Mouse (Mus musculus): ENCODE results near the gene Tshz3. TPM values are rescaled to one million over a fixed set of nuclear protein-coding genes. Genes with fewer than 3 reads are reported as not detected.

The Tshz3 gene
- polyA plus RNA-seq, 1 experiment from 2014 or later: 15.0 TPM

- Histone ChIP-seq H3K9me3 (replicated peaks; ENCODE audit: control insufficient read depth, low read length) (no peaks in the 10 kb centered on the region), H3K4me2 (ENCODE audit: low read depth, low read length) (peak overlapping the region; percentile 71)
These were observed 3.2 kb upstream of the Tshz3 start for GRCm38 (mm10) chr7:36694642-36695191.

GRCm38 (mm10) chr7:36695276-36695675 is 2.6 kb upstream of the Tshz3 start:
- Histone ChIP-seq H3K27me3 (ENCODE audit: control insufficient read depth, insufficient read depth, low read length) (peaks cover 24% of the 10 kb centered on the region), H3K27ac (ENCODE audit: low read length) (peak overlapping the region; percentile 94; the same call in 1 of the 2 replicates), H3K36me3 (ENCODE audit: control insufficient read depth, insufficient read depth, low read length) (no peaks in the 10 kb centered on the region), H3K4me2 (ENCODE audit: low read depth, low read length) (peak overlapping the region; percentile 71), H3K9me3 (replicated peaks; ENCODE audit: control insufficient read depth, low read length) (no peaks in the 10 kb centered on the region), H3K4me3 (replicated peaks; ENCODE audit: low read length) (peak overlapping the region; percentile 79), H3K9ac (ENCODE audit: low read length) (peak overlapping the region; percentile 88), H3K4me1 (ENCODE audit: control insufficient read depth, insufficient read depth, low read length) (peaks cover 25% of the 10 kb centered on the region)
- ATAC-seq (ENCODE audit: insufficient read depth, low FRiP score): no peak
- WGBS: 6% methylated on average over 25 of the region's 25 CpGs

More at GRCm38 (mm10) chr7:36694642-36695191, 3.2 kb upstream of the Tshz3 start:
- Histone ChIP-seq H3K9ac (ENCODE audit: low read length) (peak overlapping the region; percentile 88), H3K4me3 (replicated peaks; ENCODE audit: low read length) (peak overlapping the region; percentile 79), H3K27ac (ENCODE audit: low read length) (no peak overlapping the region), H3K4me1 (ENCODE audit: control insufficient read depth, insufficient read depth, low read length) (peaks cover 25% of the 10 kb centered on the region), H3K27me3 (ENCODE audit: control insufficient read depth, insufficient read depth, low read length) (peaks cover 28% of the 10 kb centered on the region), H3K36me3 (ENCODE audit: control insufficient read depth, insufficient read depth, low read length) (no peaks in the 10 kb centered on the region)
- no peak for ATAC-seq (ENCODE audit: insufficient read depth, low FRiP score)
- 38% methylated on average over 7 of the region's 7 CpGs for WGBS

DNA sequence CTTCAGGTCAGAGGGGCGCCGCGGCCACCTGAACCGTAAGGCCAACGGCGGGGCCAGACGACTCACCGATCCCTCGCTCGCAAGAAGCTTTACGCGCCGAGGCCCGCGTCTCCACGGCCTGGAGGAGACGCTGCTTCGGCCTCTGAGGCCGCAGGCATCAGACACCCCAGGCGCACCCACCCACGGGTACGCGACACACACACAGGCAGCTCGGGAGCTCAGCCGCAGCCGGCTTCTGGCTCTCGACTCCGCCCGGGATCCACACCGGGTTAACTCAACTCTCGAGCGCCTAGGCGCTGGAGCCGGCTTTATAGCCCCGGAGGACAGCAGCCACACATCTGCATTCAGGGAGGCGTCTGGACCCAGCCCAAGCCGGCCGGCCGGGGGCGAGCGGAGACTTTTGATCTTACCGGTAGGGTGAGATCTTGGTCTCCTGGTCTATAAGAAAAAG is 2.1 kb upstream of the Tshz3 start:
- peaks cover 25% of the 10 kb centered on the region for H3K4me1 ChIP-seq (ENCODE audit: control insufficient read depth, insufficient read depth, low read length)

GRCm38 (mm10) chr7:36696406-36697117 is 1.4 kb upstream of the Tshz3 start:
- under 1% methylated on average over 62 of the region's 62 CpGs for WGBS
- H3K36me3 ChIP-seq (ENCODE audit: control insufficient read depth, insufficient read depth, low read length): no peaks in the 10 kb centered on the region
- H3K4me3 ChIP-seq (replicated peaks; ENCODE audit: low read length): peak overlapping the region; percentile 79
- ATAC-seq (ENCODE audit: insufficient read depth, low FRiP score): peak; percentile 35
- H3K9ac ChIP-seq (ENCODE audit: low read length): peak overlapping the region; percentile 88
- H3K4me2 ChIP-seq (ENCODE audit: low read depth, low read length): peak overlapping the region; percentile 71
- peaks cover 21% of the 10 kb centered on the region for H3K4me1 ChIP-seq (ENCODE audit: control insufficient read depth, insufficient read depth, low read length)
- H3K9me3 ChIP-seq (replicated peaks; ENCODE audit: control insufficient read depth, low read length): no peaks in the 10 kb centered on the region
- peak overlapping the region; percentile 94 for H3K27ac ChIP-seq (ENCODE audit: low read length)
- H3K27me3 ChIP-seq (ENCODE audit: control insufficient read depth, insufficient read depth, low read length): peaks cover 24% of the 10 kb centered on the region

More for the DNA sequence above, 2.1 kb upstream of the Tshz3 start:
- H3K4me3 ChIP-seq (replicated peaks; ENCODE audit: low read length): peak overlapping the region; percentile 79
- WGBS: under 1% methylated on average over 42 of the region's 42 CpGs
- H3K4me2 ChIP-seq (ENCODE audit: low read depth, low read length): peak overlapping the region; percentile 71
- no peaks in the 10 kb centered on the region for H3K9me3 ChIP-seq (replicated peaks; ENCODE audit: control insufficient read depth, low read length)
- H3K36me3 ChIP-seq (ENCODE audit: control insufficient read depth, insufficient read depth, low read length): no peaks in the 10 kb centered on the region
- peak overlapping the region; percentile 88 for H3K9ac ChIP-seq (ENCODE audit: low read length)
- H3K27me3 ChIP-seq (ENCODE audit: control insufficient read depth, insufficient read depth, low read length): peaks cover 24% of the 10 kb centered on the region
- ATAC-seq (ENCODE audit: insufficient read depth, low FRiP score): no peak
- peak overlapping the region; percentile 94 for H3K27ac ChIP-seq (ENCODE audit: low read length)

DNA sequence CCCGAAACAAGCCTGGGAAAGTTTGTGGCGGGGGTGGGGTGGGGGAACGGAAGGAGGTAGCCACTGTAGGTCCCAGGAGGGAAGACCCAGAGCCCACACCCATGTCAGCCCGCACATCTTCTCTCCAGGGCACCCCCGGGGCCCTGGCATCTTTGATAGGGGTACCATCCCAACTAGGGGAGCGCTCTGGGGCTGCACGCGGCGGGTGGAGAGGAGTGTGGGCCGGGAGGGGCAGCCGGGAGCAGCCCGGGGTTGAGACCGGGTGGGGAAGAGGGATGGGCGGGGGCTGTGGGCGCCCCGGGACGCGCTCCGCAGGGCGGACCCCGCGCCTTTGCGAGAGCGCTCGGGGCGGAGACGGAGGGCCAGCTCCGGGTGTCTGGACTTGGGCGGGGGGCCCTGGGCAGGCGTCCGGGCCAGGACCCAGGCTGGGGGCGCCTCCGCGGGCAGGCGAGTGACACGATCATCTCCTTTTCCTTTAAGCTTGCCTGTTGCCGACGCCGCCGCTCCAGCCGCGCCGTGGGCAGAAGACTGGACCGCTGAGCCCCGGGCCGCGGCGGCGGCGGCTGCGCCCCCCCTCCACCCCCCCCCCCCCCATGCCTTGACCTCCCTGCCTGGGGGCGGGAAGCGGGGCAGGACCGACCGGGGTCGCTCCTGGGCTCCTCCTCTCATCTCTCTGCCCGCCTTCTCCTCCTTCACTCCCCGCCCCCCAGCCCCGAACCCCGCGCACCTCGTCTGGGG is 631 bp upstream of the Tshz3 start:
- peak; percentile 86 for ATAC-seq (ENCODE audit: insufficient read depth, low FRiP score)
- H3K4me1 ChIP-seq (ENCODE audit: control insufficient read depth, insufficient read depth, low read length): peaks cover 20% of the 10 kb centered on the region
- H3K27me3 ChIP-seq (ENCODE audit: control insufficient read depth, insufficient read depth, low read length): peaks cover 24% of the 10 kb centered on the region

GRCm38 (mm10) chr7:36698589-36698946 is 650 bp downstream of the Tshz3 start:
- ATAC-seq (ENCODE audit: insufficient read depth, low FRiP score): 0 out of 2 replicates have a peak, but pooled peaks have one; percentile 0
- Histone ChIP-seq H3K4me2 (ENCODE audit: low read depth, low read length) (peak overlapping the region; percentile 71), H3K36me3 (ENCODE audit: control insufficient read depth, insufficient read depth, low read length) (no peaks in the 10 kb centered on the region), H3K27ac (ENCODE audit: low read length) (peak overlapping the region; percentile 94), H3K9ac (ENCODE audit: low read length) (peak overlapping the region; percentile 88), H3K27me3 (ENCODE audit: control insufficient read depth, insufficient read depth, low read length) (peaks cover 14% of the 10 kb centered on the region), H3K9me3 (replicated peaks; ENCODE audit: control insufficient read depth, low read length) (no peaks in the 10 kb centered on the region), H3K4me1 (ENCODE audit: control insufficient read depth, insufficient read depth, low read length) (peaks cover 20% of the 10 kb centered on the region), H3K4me3 (replicated peaks; ENCODE audit: low read length) (peak overlapping the region; percentile 79)
- WGBS: 1% methylated on average over 16 of the region's 16 CpGs

More for the DNA sequence above, 631 bp upstream of the Tshz3 start:
- Histone ChIP-seq H3K36me3 (ENCODE audit: control insufficient read depth, insufficient read depth, low read length) (no peaks in the 10 kb centered on the region), H3K9ac (ENCODE audit: low read length) (peak overlapping the region; percentile 88), H3K4me2 (ENCODE audit: low read depth, low read length) (peak overlapping the region; percentile 71), H3K27ac (ENCODE audit: low read length) (peak overlapping the region; percentile 94), H3K9me3 (replicated peaks; ENCODE audit: control insufficient read depth, low read length) (no peaks in the 10 kb centered on the region), H3K4me3 (replicated peaks; ENCODE audit: low read length) (peak overlapping the region; percentile 79)
- WGBS: under 1% methylated on average over 37 of the region's 62 CpGs

DNA sequence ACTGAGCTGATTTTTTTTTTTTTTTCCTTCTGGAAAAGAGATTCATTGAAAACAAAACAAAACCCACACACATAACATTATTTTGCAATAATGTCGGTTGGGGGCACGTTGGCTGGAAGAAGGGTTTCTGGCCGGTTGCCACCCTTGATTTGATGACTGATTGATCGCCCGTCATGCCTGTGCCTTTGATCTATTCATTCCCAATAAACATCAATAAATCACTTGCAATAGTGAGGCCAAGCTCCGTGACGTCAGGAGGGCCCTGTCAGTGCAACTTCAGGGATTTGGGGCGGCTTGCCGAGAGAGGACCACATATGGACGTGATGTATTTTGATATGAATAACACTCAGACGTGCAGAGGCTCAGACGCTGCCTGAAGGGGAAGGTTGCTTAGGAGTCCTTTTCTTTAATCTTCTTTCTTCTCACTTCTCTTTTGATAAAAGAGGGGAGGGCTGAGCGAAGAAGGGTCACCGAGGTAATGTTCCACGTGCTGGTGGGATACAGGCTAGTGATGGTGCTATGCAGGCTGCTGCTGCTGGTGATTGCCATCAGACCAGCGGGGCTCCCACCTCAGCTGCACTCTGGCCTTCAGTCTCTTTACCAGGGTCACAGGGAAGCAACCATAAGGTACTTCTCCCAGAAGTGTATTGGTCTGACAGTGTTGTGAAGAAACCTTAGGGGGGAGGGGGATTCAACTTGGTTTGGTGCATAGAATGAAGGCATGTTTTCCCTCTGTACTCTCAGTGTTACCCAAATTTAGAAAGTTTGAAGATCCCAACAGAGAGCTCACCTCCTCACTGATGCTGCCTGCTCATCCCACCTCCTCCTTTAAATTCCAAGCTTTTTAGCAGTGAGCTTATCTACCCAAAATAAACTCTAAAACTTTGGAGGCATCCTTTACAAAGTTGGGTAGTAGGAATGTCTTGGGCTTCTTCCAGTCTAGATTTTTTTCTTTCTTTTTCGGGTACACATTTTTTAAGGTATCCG is 1.4 kb downstream of the Tshz3 start:
- H3K27me3 ChIP-seq (ENCODE audit: control insufficient read depth, insufficient read depth, low read length): peaks cover 10% of the 10 kb centered on the region
- peak overlapping the region; percentile 88 for H3K9ac ChIP-seq (ENCODE audit: low read length)

GRCm38 (mm10) chr7:36706636-36707035 is 8.7 kb downstream of the Tshz3 start:
- Histone ChIP-seq H3K4me2 (ENCODE audit: low read depth, low read length) (no peak overlapping the region), H3K36me3 (ENCODE audit: control insufficient read depth, insufficient read depth, low read length) (no peaks in the 10 kb centered on the region), H3K9me3 (replicated peaks; ENCODE audit: control insufficient read depth, low read length) (no peaks in the 10 kb centered on the region), H3K27ac (ENCODE audit: low read length) (no peak overlapping the region), H3K4me3 (replicated peaks; ENCODE audit: low read length) (no peak overlapping the region), H3K9ac (ENCODE audit: low read length) (no peak overlapping the region), H3K4me1 (ENCODE audit: control insufficient read depth, insufficient read depth, low read length) (peaks cover 33% of the 10 kb centered on the region), H3K27me3 (ENCODE audit: control insufficient read depth, insufficient read depth, low read length) (no peaks in the 10 kb centered on the region)
- no peak for ATAC-seq (ENCODE audit: insufficient read depth, low FRiP score)
- WGBS: 51% methylated on average over 10 of the region's 10 CpGs

More for the DNA sequence above, 1.4 kb downstream of the Tshz3 start:
- Histone ChIP-seq H3K9me3 (replicated peaks; ENCODE audit: control insufficient read depth, low read length) (no peaks in the 10 kb centered on the region), H3K4me2 (ENCODE audit: low read depth, low read length) (peak overlapping the region; percentile 71), H3K27ac (ENCODE audit: low read length) (peak overlapping the region; percentile 94; the same call in 1 of the 2 replicates), H3K4me1 (ENCODE audit: control insufficient read depth, insufficient read depth, low read length) (peaks cover 20% of the 10 kb centered on the region), H3K4me3 (replicated peaks; ENCODE audit: low read length) (peak overlapping the region; percentile 79), H3K36me3 (ENCODE audit: control insufficient read depth, insufficient read depth, low read length) (no peaks in the 10 kb centered on the region)
- WGBS: 14% methylated on average over 18 of the region's 18 CpGs
- no peak for ATAC-seq (ENCODE audit: insufficient read depth, low FRiP score)

Measured in stomach, embryonic 16.5 days (tissue).